Mouse (Mus musculus) liver, postnatal 0 days (tissue): ENCODE results near the gene Fam213a. TPM values are rescaled to one million over a fixed set of nuclear protein-coding genes. Genes with fewer than 3 reads are reported as not detected.

Experiments
- ATAC-seq: fragments of 200-750 bp; cut with Nextera tagmentation; 2 replicates; pipeline ENCODE4 v1.8.0; 2017; ENCODE audit warnings: mild to moderate bottlenecking, moderate library complexity
- DNase-seq: peaks from one replicate; pipeline ENCODE4 v3.0.0-alpha.2; 2016
- H3K27ac ChIP-seq: fragments of 300-500 bp; sonication (generic); 2 replicates; pipeline ENCODE4 v1.5.1; 2014; ENCODE audit warnings: antibody characterized with exemption, moderate library complexity, mild to moderate bottlenecking, low read depth
- H3K27me3 ChIP-seq: fragments of 300-500 bp; sonication (generic); 2 replicates; pipeline ENCODE4 v1.6.1; 2014; ENCODE audit warnings: low read length, control low read depth, mixed read lengths; ENCODE audit not compliant: insufficient read depth
- H3K36me3 ChIP-seq: fragments of 300-500 bp; sonication (generic); replicated peaks from 2 replicates; pipeline ENCODE4 v1.6.1; 2014; ENCODE audit warnings: mild to moderate bottlenecking, control low read depth, low read length, moderate library complexity, mixed read lengths; ENCODE audit not compliant: insufficient read depth
- H3K4me1 ChIP-seq: fragments of 300-500 bp; sonication (generic); 2 replicates; pipeline ENCODE4 v1.6.1; 2014; ENCODE audit warnings: antibody characterized with exemption, mild to moderate bottlenecking, control low read depth; ENCODE audit not compliant: insufficient read depth
- H3K4me2 ChIP-seq: fragments of 300-500 bp; sonication (generic); 2 replicates; pipeline ENCODE4 v1.6.1; 2014; ENCODE audit warnings: low read depth, mild to moderate bottlenecking, low read length, moderate library complexity, mixed read lengths
- H3K4me3 ChIP-seq: fragments of 300-500 bp; sonication (generic); 2 replicates; pipeline ENCODE4 v1.5.1; 2014; ENCODE audit warnings: low read depth, low read length
- H3K9ac ChIP-seq: fragments of 300-500 bp; sonication (generic); replicated peaks from 2 replicates; pipeline ENCODE4 v1.6.1; 2014; ENCODE audit warnings: mild to moderate bottlenecking, moderate library complexity
- H3K9me3 ChIP-seq: fragments of 300-500 bp; sonication (generic); 2 replicates; pipeline ENCODE4 v1.6.1; 2016; ENCODE audit warnings: mild to moderate bottlenecking, control low read depth, low read length, mixed read lengths
- CTCF ChIP-seq: sonication (generic); IDR thresholded peaks from 2 replicates; pipeline ENCODE4 v1.5.1; 2016; ENCODE audit warnings: antibody characterized with exemption, low read depth
- EP300 ChIP-seq: IDR thresholded peaks from 2 replicates; pipeline ENCODE4 v1.6.1; 2016; ENCODE audit warnings: antibody characterized with exemption, low read depth, mild to moderate bottlenecking
- WGBS: fragments of 180-500 bp; shearing (Covaris S2); extraction: QIAGEN DNeasy Blood & Tissue Kit; methylation state at CpG from one replicate; pipeline ENCODE4 v1.1.7; 2014; ENCODE audit not compliant: insufficient replicate concordance; 5-methylcytosine and 5-hydroxymethylcytosine counted together
- polyA plus RNA-seq: library from polyadenylated mRNA; unstranded; fragments of >200 nt; fragmentation: Nextera tagmentation; extraction: Ambion mirVana; gene quantifications from 2 replicates; pipeline ENCODE4 v1.2.1, GENCODE M21; 2015

The Fam213a gene
- polyA plus RNA-seq, 1 experiment from 2014 or later = 85.0 TPM

- DNase-seq (no peak), ATAC-seq (no peak)
- peak overlapping the region; percentile 93 for H3K27ac ChIP-seq
- no peaks in the 10 kb centered on the region for H3K9me3 ChIP-seq
- TF ChIP-seq EP300 = no peak
- TF ChIP-seq CTCF = no peak
- H3K27me3 ChIP-seq = no peaks in the 10 kb centered on the region
- H3K4me1 ChIP-seq = peaks cover 89% of the 10 kb centered on the region
- H3K4me2 ChIP-seq = peak overlapping the region; percentile 56
- H3K4me3 ChIP-seq = no peak overlapping the region
- WGBS = 47% methylated on average over 4 of the region's 4 CpGs
- no peaks in the 10 kb centered on the region; the same call in 1 of the 2 replicates for H3K36me3 ChIP-seq
- H3K9ac ChIP-seq = peak overlapping the region; percentile 10
Observed at GRCm38 (mm10) chr14:40960237-40960636, 53.4 kb downstream of the Fam213a start.

DNA sequence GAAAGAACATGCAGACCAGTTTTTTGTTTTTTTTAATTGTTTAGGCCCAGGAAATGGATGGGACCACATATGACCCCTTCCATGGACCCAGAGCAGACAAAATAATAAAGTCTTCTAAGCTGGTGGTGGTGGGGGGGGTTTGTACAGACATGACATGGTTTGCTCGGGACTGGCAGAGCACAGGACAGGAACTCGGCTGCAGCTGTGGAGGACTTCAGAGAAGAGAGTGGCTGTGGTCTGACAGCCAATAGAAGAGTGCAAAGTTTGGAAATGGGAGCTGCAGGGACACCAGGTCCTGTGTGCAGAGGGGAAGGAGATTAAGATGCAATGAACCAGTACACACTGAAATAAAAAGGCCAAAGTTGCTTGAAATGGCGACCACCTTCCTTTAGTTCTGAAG is 54.0 kb downstream of the Fam213a start:
- ATAC-seq = 0 out of 2 replicates have a peak, but pooled peaks have one; percentile 10
- Histone ChIP-seq H3K9me3 (no peaks in the 10 kb centered on the region), H3K27ac (peak overlapping the region; percentile 93), H3K4me3 (no peak overlapping the region), H3K4me2 (peak overlapping the region; percentile 56), H3K36me3 (no peaks in the 10 kb centered on the region; the same call in 1 of the 2 replicates), H3K27me3 (no peaks in the 10 kb centered on the region), H3K4me1 (peaks cover 87% of the 10 kb centered on the region), H3K9ac (peak overlapping the region; percentile 48)
- TF ChIP-seq EP300 (no peak), CTCF (no peak)
- peak; percentile 19 for DNase-seq
- WGBS = 27% methylated on average over 3 of the region's 3 CpGs

DNA sequence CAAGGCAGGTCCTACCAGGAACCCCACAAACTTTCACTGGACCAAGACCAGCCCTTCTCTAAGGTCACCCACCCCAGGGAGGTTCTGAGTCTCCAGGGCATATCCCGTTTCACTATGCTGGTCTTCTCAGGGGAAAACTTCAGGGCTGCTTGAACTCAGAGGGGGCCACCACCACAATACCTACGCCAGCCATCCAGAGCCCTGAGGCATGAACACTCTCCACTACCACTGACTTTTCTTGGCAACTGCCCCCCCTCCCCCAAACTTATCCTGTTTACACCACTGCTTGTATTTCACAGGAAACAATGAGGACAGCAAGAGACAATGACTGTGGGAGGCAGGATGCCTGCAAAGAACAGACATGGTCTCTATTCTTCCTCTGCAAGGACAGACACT is 54.6 kb downstream of the Fam213a start:
- ATAC-seq = peak; percentile 10

GRCm38 (mm10) chr14:40958083-40958985 is 55.3 kb downstream of the Fam213a start:
- TF ChIP-seq EP300 (no peak), CTCF (no peak)
- 20% methylated on average over 4 of the region's 4 CpGs for WGBS
- peak overlapping the region; percentile 93 for H3K27ac ChIP-seq
- H3K9ac ChIP-seq = peak overlapping the region; percentile 48; the same call in 1 of the 2 replicates
- peaks cover 84% of the 10 kb centered on the region for H3K4me1 ChIP-seq
- H3K9me3 ChIP-seq = no peaks in the 10 kb centered on the region
- no peaks in the 10 kb centered on the region for H3K27me3 ChIP-seq
- ATAC-seq = no peak
- H3K36me3 ChIP-seq = no peaks in the 10 kb centered on the region; the same call in 1 of the 2 replicates
- peak; percentile 52 for DNase-seq
- 0 out of 2 replicates have a peak overlapping the region, but pooled peaks have one; percentile 5 for H3K4me3 ChIP-seq
- peak overlapping the region; percentile 56 for H3K4me2 ChIP-seq

More for the DNA sequence above, 54.6 kb downstream of the Fam213a start:
- H3K4me2 ChIP-seq = peak overlapping the region; percentile 56
- DNase-seq = peak; percentile 45
- H3K36me3 ChIP-seq = no peaks in the 10 kb centered on the region; the same call in 1 of the 2 replicates
- H3K9me3 ChIP-seq = no peaks in the 10 kb centered on the region
- H3K4me3 ChIP-seq = 0 out of 2 replicates have a peak overlapping the region, but pooled peaks have one; percentile 5
- H3K27ac ChIP-seq = peak overlapping the region; percentile 93
- peaks cover 87% of the 10 kb centered on the region for H3K4me1 ChIP-seq
- H3K9ac ChIP-seq = peak overlapping the region; percentile 48
- whole genome bisulfite sequencing = 36% methylated on average over 2 of the region's 2 CpGs
- no peaks in the 10 kb centered on the region for H3K27me3 ChIP-seq
- TF ChIP-seq EP300 (no peak), CTCF (no peak)

GRCm38 (mm10) chr14:40957607-40958006 is 56.0 kb downstream of the Fam213a start:
- peak overlapping the region; percentile 56 for H3K4me2 ChIP-seq
- no peaks in the 10 kb centered on the region; the same call in 1 of the 2 replicates for H3K36me3 ChIP-seq
- H3K9ac ChIP-seq = 0 out of 2 replicates have a peak overlapping the region, but pooled peaks have one; percentile 48
- peak; percentile 26 for TF ChIP-seq CTCF
- no peak for TF ChIP-seq EP300
- 61% methylated on average over 3 of the region's 3 CpGs for WGBS
- DNase-seq (peak; percentile 10), ATAC-seq (no peak)
- H3K27ac ChIP-seq = peak overlapping the region; percentile 93
- H3K4me1 ChIP-seq = peaks cover 80% of the 10 kb centered on the region
- no peak overlapping the region for H3K4me3 ChIP-seq
- no peaks in the 10 kb centered on the region for H3K9me3 ChIP-seq
- no peaks in the 10 kb centered on the region for H3K27me3 ChIP-seq
